Mouse (Mus musculus) forebrain, postnatal 0 days (tissue): ENCODE data around the gene Rasal1. TPM values are rescaled to one million over a fixed set of nuclear protein-coding genes. Genes with fewer than 3 reads are reported as not detected.

ENCODE experiments used
- ATAC-seq: fragments of 200-750 bp; cut with Nextera tagmentation; 2 replicates; pipeline ENCODE4 v1.8.0; 2017; ENCODE audit warnings: mild to moderate bottlenecking, moderate library complexity
- DNase-seq: peaks from one replicate; pipeline ENCODE4 v3.0.0-alpha.2; 2015
- H3K27ac ChIP-seq: fragments of 300-500 bp; sonication (generic); 2 replicates; pipeline ENCODE4 v1.5.1; 2014; ENCODE audit warnings: low read depth, mild to moderate bottlenecking, antibody characterized with exemption, low read length, moderate library complexity, mixed read lengths
- H3K27me3 ChIP-seq: fragments of 300-500 bp; sonication (generic); 2 replicates; pipeline ENCODE4 v1.6.1; 2014; ENCODE audit warnings: mild to moderate bottlenecking, low read length, mixed read lengths; ENCODE audit not compliant: insufficient read depth
- H3K36me3 ChIP-seq: fragments of 300-500 bp; sonication (generic); 2 replicates; pipeline ENCODE4 v1.6.1; 2014; ENCODE audit warnings: mild to moderate bottlenecking, moderate library complexity; ENCODE audit not compliant: insufficient read depth
- H3K4me1 ChIP-seq: fragments of 300-500 bp; sonication (generic); 2 replicates; pipeline ENCODE4 v1.6.1; 2014; ENCODE audit warnings: antibody characterized with exemption; ENCODE audit not compliant: insufficient read depth
- H3K4me2 ChIP-seq: fragments of 300-500 bp; sonication (generic); 2 replicates; pipeline ENCODE4 v1.6.1; 2014; ENCODE audit warnings: low read depth, mild to moderate bottlenecking, moderate library complexity
- H3K4me3 ChIP-seq: fragments of 300-500 bp; sonication (generic); 2 replicates; pipeline ENCODE4 v1.5.1; 2014; ENCODE audit warnings: low read depth, low read length, mixed read lengths
- H3K9ac ChIP-seq: fragments of 300-500 bp; sonication (generic); 2 replicates; pipeline ENCODE4 v1.6.1; 2014; ENCODE audit warnings: mild to moderate bottlenecking
- H3K9me3 ChIP-seq: fragments of 300-500 bp; sonication (generic); 2 replicates; pipeline ENCODE4 v1.6.1; 2016; ENCODE audit warnings: low read length
- CTCF ChIP-seq: sonication (generic); IDR thresholded peaks from 2 replicates; pipeline ENCODE4 v1.5.1; 2016; ENCODE audit warnings: antibody characterized with exemption, control low read depth, low read depth
- WGBS: fragments of 180-500 bp; shearing (Covaris S2); extraction: QIAGEN DNeasy Blood & Tissue Kit; methylation state at CpG from one replicate; pipeline ENCODE4 v1.1.7; 2014; 5-methylcytosine and 5-hydroxymethylcytosine counted together
- polyA plus RNA-seq: library from polyadenylated mRNA; unstranded; fragments of >200 nt; fragmentation: Nextera tagmentation; extraction: Ambion mirVana; gene quantifications from 2 replicates; pipeline ENCODE4 v1.2.1, GENCODE M21; 2015
- total RNA-seq: library from RNA; depleted of rRNA; stranded (reverse); fragments of >200 nt; gene quantifications from 2 replicates; pipeline ENCODE4 v1.2.3, GENCODE M21; 2014

Gene Rasal1
- total and polyA plus RNA-seq, 2 experiments from 2014 or later = 20.0 to 36.8 TPM

- peaks cover 13% of the 10 kb centered on the region for H3K36me3 ChIP-seq
- no peak overlapping the region for H3K4me2 ChIP-seq
- no peak overlapping the region for H3K9ac ChIP-seq
- peak; percentile 35; the same call in 1 of the 2 replicates for TF ChIP-seq CTCF
- H3K9me3 ChIP-seq = no peaks in the 10 kb centered on the region
- no peaks in the 10 kb centered on the region for H3K4me1 ChIP-seq
- no peak overlapping the region for H3K27ac ChIP-seq
- DNase-seq = no peak
- 86% methylated on average over 5 of the region's 5 CpGs for WGBS
- ATAC-seq = no peak
- no peaks in the 10 kb centered on the region for H3K27me3 ChIP-seq
- no peak overlapping the region for H3K4me3 ChIP-seq
Measured at GRCm38 (mm10) chr5:120631892-120632291, 16.7 kb upstream of the Rasal1 start.

- Histone ChIP-seq H3K27me3 (no peaks in the 10 kb centered on the region), H3K4me1 (no peaks in the 10 kb centered on the region), H3K4me3 (no peak within 1 kb of the TSS), H3K36me3 (no peaks in the 10 kb centered on the region), H3K9ac (no peak within 1 kb of the TSS), H3K9me3 (no peaks in the 10 kb centered on the region), H3K4me2 (no peak within 1 kb of the TSS), H3K27ac (no peak within 1 kb of the TSS)
- no peak for TF ChIP-seq CTCF
- WGBS = 60% methylated on average over 9 of the region's 9 CpGs
- no peak for ATAC-seq
- DNase-seq = no peak
Measured at GRCm38 (mm10) chr5:120634131-120634530, 14.5 kb upstream of the Rasal1 start, which contains the start of gene Cfap73. Gene Cfap73, minus strand, starts transcription at chr5:120634235.

- no peak overlapping the region for H3K4me2 ChIP-seq
- H3K27ac ChIP-seq = no peak overlapping the region
- DNase-seq = no peak
- no peaks in the 10 kb centered on the region for H3K4me1 ChIP-seq
- no peaks in the 10 kb centered on the region for H3K36me3 ChIP-seq
- no peak for TF ChIP-seq CTCF
- no peaks in the 10 kb centered on the region for H3K27me3 ChIP-seq
- 56% methylated on average over 5 of the region's 5 CpGs for WGBS
- H3K9ac ChIP-seq = no peak overlapping the region
- no peak for ATAC-seq
- H3K4me3 ChIP-seq = no peak overlapping the region
- no peaks in the 10 kb centered on the region for H3K9me3 ChIP-seq
Measured at GRCm38 (mm10) chr5:120634860-120635259, 13.8 kb upstream of the Rasal1 start.

GRCm38 (mm10) chr5:120635633-120636032 lies 13.0 kb upstream of the Rasal1 start:
- 78% methylated on average over 5 of the region's 5 CpGs for WGBS
- Histone ChIP-seq H3K36me3 (no peaks in the 10 kb centered on the region), H3K4me1 (no peaks in the 10 kb centered on the region), H3K9ac (no peak overlapping the region), H3K27me3 (no peaks in the 10 kb centered on the region), H3K4me3 (no peak overlapping the region), H3K9me3 (no peaks in the 10 kb centered on the region), H3K27ac (0 out of 2 replicates have a peak overlapping the region, but pooled peaks have one; percentile 35), H3K4me2 (no peak overlapping the region)
- TF ChIP-seq CTCF = no peak
- DNase-seq = no peak
- 0 out of 2 replicates have a peak, but pooled peaks have one; percentile 25 for ATAC-seq

- H3K9me3 ChIP-seq = no peaks in the 10 kb centered on the region
- DNase-seq = no peak
- H3K4me3 ChIP-seq = no peak overlapping the region
- H3K27me3 ChIP-seq = no peaks in the 10 kb centered on the region
- H3K4me1 ChIP-seq = no peaks in the 10 kb centered on the region
- no peak for ATAC-seq
- H3K27ac ChIP-seq = no peak overlapping the region
- H3K36me3 ChIP-seq = no peaks in the 10 kb centered on the region
- no peak for TF ChIP-seq CTCF
- no peak overlapping the region for H3K9ac ChIP-seq
- whole genome bisulfite sequencing = 92% methylated on average over 7 of the region's 7 CpGs
- no peak overlapping the region for H3K4me2 ChIP-seq
Measured at GRCm38 (mm10) chr5:120640094-120640493, 8.5 kb upstream of the Rasal1 start.

- H3K27me3 ChIP-seq = no peaks in the 10 kb centered on the region
- ATAC-seq (no peak), DNase-seq (no peak)
- no peak for TF ChIP-seq CTCF
- peaks cover under 1% of the 10 kb centered on the region; the same call in 1 of the 2 replicates for H3K4me1 ChIP-seq
- H3K9ac ChIP-seq = no peak overlapping the region
- H3K27ac ChIP-seq = no peak overlapping the region
- H3K4me3 ChIP-seq = no peak overlapping the region
- no peaks in the 10 kb centered on the region for H3K36me3 ChIP-seq
- H3K9me3 ChIP-seq = no peaks in the 10 kb centered on the region
- no peak overlapping the region for H3K4me2 ChIP-seq
- 56% methylated on average over 14 of the region's 14 CpGs for WGBS
Measured at GRCm38 (mm10) chr5:120643365-120644085, 5.1 kb upstream of the Rasal1 start.

- whole genome bisulfite sequencing = 84% methylated on average over 3 of the region's 3 CpGs
- TF ChIP-seq CTCF = no peak
- DNase-seq (no peak), ATAC-seq (no peak)
- Histone ChIP-seq H3K4me3 (no peak overlapping the region), H3K4me1 (peaks cover 8% of the 10 kb centered on the region; the same call in 1 of the 2 replicates), H3K27me3 (0 out of 2 replicates have a peak, but pooled peaks cover 5% of the 10 kb centered on the region), H3K27ac (no peak overlapping the region), H3K9me3 (no peaks in the 10 kb centered on the region), H3K4me2 (no peak overlapping the region), H3K9ac (no peak overlapping the region), H3K36me3 (no peaks in the 10 kb centered on the region)
Measured at GRCm38 (mm10) chr5:120644227-120644626, 4.4 kb upstream of the Rasal1 start.
